Mouse (Mus musculus): ENCODE data around the gene Cyp2t4.

GRCm38 (mm10) chr7:27184964-27185363, 31.4 kb downstream of the Cyp2t4 start:
- TF ChIP-seq ZC3H11A (IDR thresholded peaks at IDR 0.05; ENCODE audit: low read depth, low read length) = no peak; the same call in 1 of the 2 replicates
- TF ChIP-seq MAFK (IDR thresholded peaks at IDR 0.05; ENCODE audit: borderline replicate concordance, low read depth, low read length) = no peak
